24 mouse cellular contexts compared by ENCODE assay signal in genomic region chr19:5710581-5710980, GRCm38 (mm10). TPM values are rescaled to one million over a fixed set of nuclear protein-coding genes. Genes with fewer than 3 reads are reported as not detected.
"Had no signal": no experiment of that assay in that cellular context is flagged by ENCODE, and none has a peak within 500 bp of the region (broad histone marks: within the 10 kb centered on the region; RNA-seq: fewer than 3 reads in every experiment).

No protein-coding gene starts in this region.

- H3K9me3 ChIP-seq: heart, embryonic 12.5 days; hindbrain, embryonic 10.5 days; hindbrain, embryonic 12.5 days; intestine, embryonic 15.5 days; limb, embryonic 10.5 days; limb, embryonic 12.5 days had no signal

- H3K9ac ChIP-seq: heart, embryonic 12.5 days; hindbrain, embryonic 12.5 days; hindbrain, embryonic 14.5 days; intestine, embryonic 15.5 days; limb, embryonic 12.5 days had no signal

- ATAC-seq: hindbrain, embryonic 16.5 days; intestine, embryonic 15.5 days; intestine, postnatal 0 days had no signal

- H3K27ac ChIP-seq: heart, adult 2 months; hindbrain, embryonic 10.5 days; hindbrain, embryonic 12.5 days; hindbrain, embryonic 14.5 days; intestine, embryonic 15.5 days; layer of hippocampus, adult 2 months; left cerebral cortex, adult 2 months; limb, embryonic 10.5 days; limb, embryonic 12.5 days had no signal

- H3K27me3 ChIP-seq: heart, embryonic 12.5 days; hindbrain, embryonic 12.5 days; intestine, embryonic 15.5 days; limb, embryonic 12.5 days had no signal

- H3K4me3 ChIP-seq: heart, adult 2 months; heart, embryonic 12.5 days; hindbrain, embryonic 10.5 days; hindbrain, embryonic 12.5 days; intestine, embryonic 15.5 days; layer of hippocampus, adult 2 months; left cerebral cortex, adult 2 months; limb, embryonic 10.5 days; limb, embryonic 12.5 days had no signal

- H3K4me2 ChIP-seq: heart, embryonic 12.5 days; hindbrain, embryonic 12.5 days; hindbrain, embryonic 14.5 days; intestine, embryonic 15.5 days; limb, embryonic 12.5 days had no signal

RNA-seq across cellular contexts. Expression of gene Kcnk7, which starts 6.4 kb away (rescaled TPM):
- total RNA-seq: gastrocnemius, adult 8-10 months; gastrocnemius, postnatal 14 days; gastrocnemius, postnatal 4 days; granulocyte monocyte progenitor cell, adult 5-6 weeks; heart, adult 2 months; heart, postnatal 10 days; heart, postnatal 25 days; heart, postnatal 4 days; layer of hippocampus, postnatal 10 days; layer of hippocampus, postnatal 25 days; left cerebral cortex, adult 2 months; left cerebral cortex, postnatal 14 days; left cerebral cortex, postnatal 36 days; liver, adult 2 months had no signal
- polyA plus RNA-seq: heart, adult 2 months; hindbrain, embryonic 12.5 days; hindbrain, embryonic 16.5 days; limb, embryonic 10.5 days; liver, adult 2 months had no signal
